Mouse (Mus musculus) C2C12 (cell line): ENCODE data around the gene Zbed5. TPM values are rescaled to one million over a fixed set of nuclear protein-coding genes. Genes with fewer than 3 reads are reported as not detected.
"Not testable (repeated sequence)": the region's sequence is repeated elsewhere in the genome, so short reads cannot be mapped to it uniquely, and the experiment has no call there.

ENCODE experiments used
- H3K27me3 ChIP-seq: one replicate; pipeline ENCODE4 v1.6.1; 2011; ENCODE audit not compliant: control insufficient read depth, insufficient read depth, insufficient read length
- H3K36me3 ChIP-seq: one replicate; pipeline ENCODE4 v1.6.1; 2011; ENCODE audit not compliant: control insufficient read depth, insufficient read depth
- H3K4me3 ChIP-seq: one replicate; pipeline ENCODE4 v1.5.1; 2011; ENCODE audit warnings: mild to moderate bottlenecking, control low read depth; ENCODE audit not compliant: poor library complexity, insufficient read depth, severe bottlenecking
- H3K79me2 ChIP-seq: one replicate; pipeline ENCODE4 v1.6.1; 2011; ENCODE audit not compliant: control insufficient read depth, insufficient read depth
- H3K79me3 ChIP-seq: one replicate; pipeline ENCODE4 v1.6.1; 2011; ENCODE audit warnings: low read depth, control low read depth
- H3ac ChIP-seq: one replicate; pipeline ENCODE3; 2011; ENCODE audit warnings: low read depth; ENCODE audit not compliant: control insufficient read depth, insufficient read length
- CEBPB ChIP-seq: IDR thresholded peaks from one replicate; pipeline ENCODE4 v1.6.1; 2011; ENCODE audit warnings: low read depth, mild to moderate bottlenecking, control low read depth, moderate library complexity
- CTCF ChIP-seq: IDR thresholded peaks from one replicate; pipeline ENCODE4 v1.5.1; 2011; ENCODE audit not compliant: control insufficient read depth, insufficient read depth, insufficient read length
- FOSL1 ChIP-seq: IDR thresholded peaks from one replicate; pipeline ENCODE4 v1.8.0; 2011; ENCODE audit warnings: mild to moderate bottlenecking, low read length; ENCODE audit not compliant: poor library complexity, insufficient read depth, severe bottlenecking
- MAX ChIP-seq: IDR thresholded peaks from one replicate; pipeline ENCODE4 v1.6.1; 2011; ENCODE audit warnings: mild to moderate bottlenecking, control low read depth
- MYOD1 ChIP-seq: IDR thresholded peaks from one replicate; pipeline ENCODE4 v1.6.1; 2011; ENCODE audit warnings: low read depth; ENCODE audit not compliant: control insufficient read depth, insufficient read length
- MYOG ChIP-seq: IDR thresholded peaks from one replicate; pipeline ENCODE4 v1.6.1; 2011; ENCODE audit not compliant: control insufficient read depth, insufficient read length; ENCODE audit errors: extremely low read depth
- USF1 ChIP-seq: IDR thresholded peaks from one replicate; pipeline ENCODE4 v1.6.1; 2011; ENCODE audit warnings: low read depth, mild to moderate bottlenecking, control low read depth, moderate library complexity
- polyA plus RNA-seq: library from polyadenylated mRNA; unstranded; fragments of >200 nt; fragmentation: generic; extraction: Trizol; gene quantifications from one replicate; pipeline ENCODE4 v1.2.1, GENCODE M21; 2012; ENCODE audit warnings: missing spikeins

Gene Zbed5
- polyA plus RNA-seq, 1 experiment = 1.4 TPM

DNA sequence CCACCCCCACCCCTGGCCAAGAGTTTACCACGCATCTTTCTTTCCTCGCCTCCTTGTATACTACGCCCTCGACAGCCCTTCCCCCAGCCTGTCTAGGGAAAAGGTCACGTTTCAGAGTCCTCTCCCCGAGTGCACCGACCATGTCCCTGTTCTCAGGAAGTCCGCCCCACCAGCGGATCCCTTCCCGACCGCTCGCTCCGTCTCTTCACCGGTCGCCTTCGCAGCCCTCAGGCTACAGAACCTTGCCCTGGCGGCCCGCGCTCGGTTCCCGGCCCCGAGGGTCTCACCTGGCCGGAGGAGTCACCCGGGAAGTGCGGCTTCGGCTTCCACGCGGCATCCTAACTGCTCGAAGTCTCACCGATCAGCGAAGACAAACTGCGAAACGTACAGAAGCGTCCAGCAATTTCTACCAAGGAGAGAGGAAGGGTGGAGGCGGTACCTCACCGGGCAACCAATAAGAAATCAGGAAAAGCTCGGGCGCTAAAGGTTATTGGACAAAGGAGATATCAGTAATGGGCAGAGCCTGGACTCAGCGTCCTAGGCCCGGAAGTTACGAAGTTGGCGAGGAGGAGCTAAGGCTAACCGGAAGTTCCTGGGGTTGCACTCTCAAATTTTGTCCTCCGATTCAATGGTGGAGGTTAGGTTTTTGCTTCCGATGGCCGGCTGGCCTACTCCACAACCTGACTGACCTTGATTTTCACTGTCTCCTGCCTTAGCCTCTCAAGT is 8.4 kb upstream of the Zbed5 start, which contains the start of gene Chchd2:
Chchd2 (minus strand) TSS at position 560 of the 726 bp plus-strand sequence.
- TF ChIP-seq CTCF (no peak), MAX (peak; percentile 62), FOSL1 (no peak)
- H3K79me3 ChIP-seq = peaks cover 28% of the 10 kb centered on the region
- no peaks in the 10 kb centered on the region for H3K27me3 ChIP-seq
- peak within 1 kb of the TSS; percentile 88 for H3ac ChIP-seq
- H3K79me2 ChIP-seq = peaks cover 42% of the 10 kb centered on the region
- peak within 1 kb of the TSS; percentile 95 for H3K4me3 ChIP-seq
- H3K36me3 ChIP-seq = peaks cover 25% of the 10 kb centered on the region

GRCm38 (mm10) chr5:129890390-129890789 is 5.1 kb upstream of the Zbed5 start:
- not testable (repeated sequence) for H3K4me3 ChIP-seq, H3ac ChIP-seq, H3K36me3 ChIP-seq, H3K27me3 ChIP-seq
- peaks cover 17% of the 10 kb centered on the region for H3K79me2 ChIP-seq
- peaks cover 15% of the 10 kb centered on the region for H3K79me3 ChIP-seq

DNA sequence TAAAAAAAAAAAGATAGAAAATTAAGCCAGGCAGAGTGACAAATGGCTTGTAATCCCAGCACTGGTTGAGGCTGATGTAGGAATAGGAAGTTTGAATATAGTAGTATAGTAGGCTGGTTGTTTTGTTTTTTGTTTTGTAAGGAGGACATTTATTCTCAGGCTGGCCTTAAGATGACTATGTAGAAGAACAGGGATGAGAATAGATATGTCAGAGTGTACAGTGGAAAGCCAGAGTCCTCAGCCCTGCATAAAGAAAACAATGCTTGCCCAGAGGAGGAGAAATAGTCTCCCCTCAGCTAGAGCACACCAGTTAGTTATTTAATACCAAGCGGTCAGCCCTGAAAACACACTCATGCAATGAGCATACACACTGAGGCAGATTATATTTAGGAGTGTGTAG is 2.9 kb downstream of the Zbed5 start, which contains the start of gene Phkg1:
Phkg1 (minus strand) TSS at position 101 of the 400 bp plus-strand sequence.
- Histone ChIP-seq H3K4me3 (no peak within 1 kb of the TSS), H3ac (no peak within 1 kb of the TSS), H3K79me2 (no peaks in the 10 kb centered on the region), H3K36me3 (no peaks in the 10 kb centered on the region), H3K79me3 (no peaks in the 10 kb centered on the region), H3K27me3 (no peaks in the 10 kb centered on the region)
- TF ChIP-seq USF1 (no peak), CTCF (no peak), FOSL1 (no peak), CEBPB (no peak), MAX (no peak), MYOG (no peak), MYOD1 (no peak)

DNA sequence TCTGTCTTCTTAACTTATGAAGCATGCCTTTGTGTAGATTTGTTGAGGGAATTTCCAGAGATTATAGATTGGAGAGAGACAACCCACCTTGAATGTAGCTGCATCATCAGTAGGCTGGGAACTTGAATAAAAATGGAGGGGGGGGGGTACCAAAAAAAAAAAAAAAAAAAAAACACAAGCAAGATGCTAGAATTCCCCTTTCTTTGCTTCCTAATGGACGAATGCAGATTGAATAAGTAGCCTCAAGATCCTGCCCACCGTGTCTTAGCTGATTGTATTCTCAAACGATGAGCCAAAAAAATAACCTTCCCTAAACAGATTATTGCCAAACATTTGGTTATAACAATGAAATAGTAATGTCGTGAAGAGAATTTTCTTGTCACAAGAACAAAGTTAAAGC is 12.3 kb downstream of the Zbed5 start:
- H3K27me3 ChIP-seq = no peaks in the 10 kb centered on the region
- no peaks in the 10 kb centered on the region for H3K79me3 ChIP-seq
- no peak overlapping the region for H3ac ChIP-seq
- TF ChIP-seq CTCF = no peak
- TF ChIP-seq USF1 = no peak
- no peak for TF ChIP-seq FOSL1
- no peak for TF ChIP-seq MAX
- no peak for TF ChIP-seq CEBPB
- no peak for TF ChIP-seq MYOD1
- TF ChIP-seq MYOG = no peak
- H3K36me3 ChIP-seq = no peaks in the 10 kb centered on the region
- no peaks in the 10 kb centered on the region for H3K79me2 ChIP-seq
- peak overlapping the region; percentile 37 for H3K4me3 ChIP-seq

DNA sequence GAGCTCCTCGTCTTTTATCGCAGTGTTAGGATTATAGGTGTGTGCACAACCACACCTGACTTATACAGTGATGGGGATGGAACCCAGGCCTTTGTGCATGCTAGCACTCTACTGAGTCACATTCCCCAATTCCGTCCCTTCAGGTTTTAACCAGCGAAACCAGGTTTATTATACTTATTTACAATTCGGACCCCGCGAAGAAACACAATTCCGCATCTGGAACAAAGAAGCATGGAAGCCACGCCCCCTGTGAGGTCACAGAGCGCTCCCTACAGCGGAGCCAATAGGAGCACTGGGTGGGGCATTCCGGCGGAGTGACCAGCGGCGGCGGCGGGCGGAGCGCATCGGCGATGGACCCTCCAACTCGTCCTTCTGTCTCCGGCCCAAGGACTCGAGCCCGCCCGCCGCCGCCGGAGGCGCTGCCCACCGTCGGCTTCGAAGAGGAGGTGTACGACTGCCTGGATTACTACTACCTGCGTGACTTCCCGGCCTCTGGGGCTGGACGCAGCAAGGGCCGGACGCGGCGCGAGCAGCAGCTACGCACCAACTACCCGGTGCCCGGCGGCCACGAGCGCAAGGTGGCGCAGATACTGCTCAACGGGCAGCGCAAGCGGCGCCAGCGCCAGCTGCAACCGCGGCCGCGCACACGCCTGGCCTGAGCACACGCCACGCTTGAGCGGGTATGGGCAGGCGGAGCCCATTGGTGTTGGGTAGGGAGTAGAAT is 12.9 kb downstream of the Zbed5 start, which contains the start of gene Nupr1l:
Nupr1l (plus strand) TSS at position 299 of the 724 bp plus-strand sequence.
- H3K79me3 ChIP-seq = no peaks in the 10 kb centered on the region
- no peaks in the 10 kb centered on the region for H3K36me3 ChIP-seq
- H3K27me3 ChIP-seq = no peaks in the 10 kb centered on the region
- peak within 1 kb of the TSS; percentile 86 for H3ac ChIP-seq
- peak within 1 kb of the TSS; percentile 37 for H3K4me3 ChIP-seq
- TF ChIP-seq MYOD1 = no peak
- TF ChIP-seq USF1 = no peak
- TF ChIP-seq MYOG = no peak
- peak; percentile 60 for TF ChIP-seq MAX
- no peak for TF ChIP-seq CEBPB
- no peak for TF ChIP-seq FOSL1
- TF ChIP-seq CTCF = peak; percentile 57
- H3K79me2 ChIP-seq = no peaks in the 10 kb centered on the region

DNA sequence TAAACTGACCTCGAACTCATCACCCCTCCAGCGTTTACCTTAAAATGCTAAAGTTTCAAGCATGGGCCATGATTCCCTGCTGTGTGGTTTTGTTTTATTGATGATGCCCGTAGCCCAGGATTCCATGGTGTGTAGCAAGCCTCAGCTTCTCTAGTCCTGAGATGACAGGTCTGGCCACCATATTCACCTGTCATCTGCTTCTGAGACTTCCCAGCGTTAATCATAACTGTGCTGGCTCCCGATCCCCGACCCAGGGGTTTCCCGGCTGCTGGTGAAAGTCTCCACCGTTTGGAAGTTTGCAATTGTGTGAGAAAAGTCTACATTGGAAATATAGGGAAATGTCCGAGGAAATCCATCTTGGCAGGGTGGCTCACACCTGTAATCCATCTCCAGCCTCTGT is 13.6 kb downstream of the Zbed5 start:
- H3K4me3 ChIP-seq = peak overlapping the region; percentile 37
- H3K79me2 ChIP-seq = no peaks in the 10 kb centered on the region
- no peaks in the 10 kb centered on the region for H3K36me3 ChIP-seq
- H3ac ChIP-seq = no peak overlapping the region
- no peaks in the 10 kb centered on the region for H3K79me3 ChIP-seq
- no peaks in the 10 kb centered on the region for H3K27me3 ChIP-seq
- TF ChIP-seq MYOD1 = no peak
- no peak for TF ChIP-seq MAX
- no peak for TF ChIP-seq CEBPB
- TF ChIP-seq FOSL1 = no peak
- TF ChIP-seq USF1 = no peak
- TF ChIP-seq MYOG = no peak
- TF ChIP-seq CTCF = no peak
